15 mouse cellular contexts compared by ENCODE assay signal in the genomic region with DNA sequence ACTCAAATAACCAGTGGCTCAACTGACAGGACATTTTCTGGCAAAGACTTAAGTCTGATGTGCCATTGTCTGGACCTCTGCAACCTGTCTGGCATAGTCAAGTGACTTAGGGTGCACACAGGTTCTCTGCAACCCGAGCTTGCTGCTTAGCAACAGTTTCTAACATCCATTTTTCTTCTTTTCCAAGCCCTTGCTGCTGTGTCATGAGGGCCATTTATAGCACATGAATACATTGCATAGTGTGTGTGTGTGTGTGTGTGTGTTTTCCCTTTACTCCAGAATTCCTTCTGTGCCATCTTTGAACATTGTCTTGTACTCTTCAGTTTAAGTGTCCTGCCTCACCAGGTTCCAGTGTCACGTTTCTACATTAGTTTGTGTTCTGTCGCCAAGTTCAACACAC.
"Had no signal": no experiment of that assay in that cellular context is flagged by ENCODE, and none has a peak within 500 bp of the region (broad histone marks: within the 10 kb centered on the region; RNA-seq: fewer than 3 reads in every experiment).

No protein-coding gene starts in this region.

- H3K4me3 ChIP-seq: neural tube, embryonic 15.5 days; stomach, embryonic 15.5 days had no signal

- H3K27ac ChIP-seq: neural tube, embryonic 15.5 days; stomach, embryonic 15.5 days; stomach, postnatal 0 days had no signal

- H3K4me1 ChIP-seq: stomach, embryonic 15.5 days had no signal

- H3K9me3 ChIP-seq: neural tube, embryonic 15.5 days; stomach, embryonic 15.5 days had no signal

- H3K4me2 ChIP-seq: neural tube, embryonic 15.5 days; stomach, embryonic 15.5 days had no signal

- H3K9ac ChIP-seq: neural tube, embryonic 15.5 days; stomach, embryonic 15.5 days had no signal

- H3K36me3 ChIP-seq: neural tube, embryonic 15.5 days; stomach, embryonic 15.5 days had no signal

- DNase-seq: retina, postnatal 1 day; right cerebral cortex, adult 18-20 months; right cerebral cortex, postnatal 14 days; right cerebral cortex, postnatal 25 days; right cerebral cortex, postnatal 4 days; spleen, adult 18-20 months; thymus, adult 18-20 months; thymus, adult 2 months; thymus, postnatal 14 days; thymus, postnatal 25 days; thymus, postnatal 36 days; thymus, postnatal 4 days had no signal

- H3K27me3 ChIP-seq: neural tube, embryonic 15.5 days; stomach, embryonic 15.5 days had no signal
